Mouse (Mus musculus) liver, embryonic 14.5 days (tissue): ENCODE results near the gene Mrgpra2b. TPM values are rescaled to one million over a fixed set of nuclear protein-coding genes. Genes with fewer than 3 reads are reported as not detected.
"Not testable (repeated sequence)": the region's sequence is repeated elsewhere in the genome, so short reads cannot be mapped to it uniquely, and the experiment has no call there.

Experiments
- ATAC-seq: fragments of 200-750 bp; cut with Nextera tagmentation; 2 replicates; pipeline ENCODE4 v1.8.0; 2017; ENCODE audit warnings: moderate number of reproducible peaks, mild to moderate bottlenecking, moderate library complexity; ENCODE audit not compliant: insufficient read depth
- DNase-seq, 3 experiments: peaks; one replicate each; pipeline ENCODE4 v3.0.0-alpha.2; 2012 to 2013; ENCODE audit warnings: low read depth in 3 of 3, low spot score in 3 of 3
- H3K27ac ChIP-seq: fragments of 300-500 bp; sonication (generic); 2 replicates; pipeline ENCODE4 v1.5.1; 2014; ENCODE audit warnings: moderate library complexity, mild to moderate bottlenecking, control low read depth, inconsistent platforms
- H3K27me3 ChIP-seq: fragments of 300-500 bp; sonication (generic); 2 replicates; pipeline ENCODE4 v1.6.1; 2014; ENCODE audit warnings: mild to moderate bottlenecking, low read length, moderate library complexity; ENCODE audit not compliant: control insufficient read depth, insufficient read depth
- H3K36me3 ChIP-seq: fragments of 300-500 bp; sonication (generic); replicated peaks from 2 replicates; pipeline ENCODE4 v1.6.1; 2014; ENCODE audit warnings: low read depth; ENCODE audit not compliant: control insufficient read depth, insufficient read depth
- H3K4me1 ChIP-seq, 2 experiments: fragments of 200-500 bp in 1 of 2; fragments of 300-500 bp in 1 of 2; sonication (generic) in 1 of 2; replicated peaks; 2 replicates each; pipeline ENCODE4 v1.6.1; 2012 to 2014; ENCODE audit warnings: antibody characterized with exemption in 1 of 2, inconsistent platforms in 1 of 2, low read length in 1 of 2; ENCODE audit not compliant: control insufficient read depth in 2 of 2, insufficient read depth in 2 of 2
- H3K4me2 ChIP-seq: fragments of 300-500 bp; sonication (generic); 2 replicates; pipeline ENCODE4 v1.6.1; 2014; ENCODE audit warnings: low read depth, mild to moderate bottlenecking, control low read depth, moderate library complexity
- H3K4me3 ChIP-seq, 2 experiments: fragments of 200-500 bp in 1 of 2; fragments of 300-500 bp in 1 of 2; sonication (generic) in 1 of 2; 2 replicates each; pipeline ENCODE4 v1.5.1; 2012 to 2014; ENCODE audit warnings: low read depth in 2 of 2, low read length in 2 of 2, mild to moderate bottlenecking in 2 of 2, control low read depth in 1 of 2, inconsistent platforms in 1 of 2, moderate library complexity in 1 of 2; ENCODE audit not compliant: insufficient read depth in 1 of 2
- H3K9ac ChIP-seq: fragments of 300-500 bp; sonication (generic); replicated peaks from 2 replicates; pipeline ENCODE4 v1.6.1; 2014; ENCODE audit warnings: mild to moderate bottlenecking, control low read depth, moderate library complexity
- H3K9me3 ChIP-seq: fragments of 300-500 bp; sonication (generic); 2 replicates; pipeline ENCODE4 v1.6.1; 2016; ENCODE audit warnings: low read length, mixed read lengths; ENCODE audit not compliant: control insufficient read depth
- WGBS: fragments of 180-500 bp; shearing (Covaris S2); extraction: QIAGEN DNeasy Blood & Tissue Kit; methylation state at CpG from one replicate; pipeline ENCODE4 v1.1.7; 2014; ENCODE audit not compliant: insufficient replicate concordance; 5-methylcytosine and 5-hydroxymethylcytosine counted together
- polyA plus RNA-seq, 2 experiments: library from polyadenylated mRNA; depleted of rRNA in 1 of 2; stranded (reverse) in 1 of 2; unstranded in 1 of 2; fragments of >200 nt; fragmentation: Nextera tagmentation in 1 of 2; extraction: Ambion mirVana in 1 of 2; gene quantifications; 2 replicates each; pipeline versions ENCODE4 v1.2.1 to v1.2.3; 2012 to 2014

Mrgpra2b gene
- polyA plus RNA-seq, 2 experiments, result 0.64 to 0.90 TPM

DNA sequence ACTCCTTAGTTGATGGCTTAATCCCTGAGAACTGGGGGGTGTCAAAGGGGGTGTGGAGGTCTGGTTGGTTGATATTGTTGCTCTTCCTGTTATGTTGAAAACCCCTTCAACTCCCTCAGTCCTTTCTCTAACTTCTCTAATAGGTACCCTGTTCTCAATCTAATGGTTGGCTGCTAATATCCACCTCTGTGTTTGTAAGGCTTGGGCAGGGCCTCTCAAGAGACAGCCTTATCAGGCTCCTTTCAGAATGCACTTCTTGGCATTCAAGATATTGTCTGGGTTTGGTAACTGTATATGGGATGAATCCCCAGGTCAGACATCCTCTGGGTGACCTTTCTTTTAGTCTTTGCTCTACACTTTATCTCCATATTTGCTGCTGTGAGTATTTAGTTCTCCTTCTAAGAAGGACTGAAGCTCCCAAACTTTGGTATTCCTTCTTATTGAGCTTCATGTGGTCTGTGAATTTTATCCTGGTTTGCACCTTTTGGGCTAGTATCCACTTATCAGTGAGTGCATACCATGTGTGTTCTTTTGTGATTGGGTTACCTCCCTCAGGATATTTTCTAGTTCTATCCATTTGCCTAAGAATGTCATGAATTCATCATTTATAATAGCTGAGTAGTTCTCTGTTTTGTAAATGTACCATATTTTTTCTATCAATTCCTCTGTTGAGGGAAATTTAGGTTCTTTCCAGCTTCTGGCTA lies 63.2 kb downstream of the Mrgpra2b start:
- not testable (repeated sequence) for H3K4me1 ChIP-seq, ATAC-seq, H3K27ac ChIP-seq, H3K4me3 ChIP-seq, H3K9me3 ChIP-seq, H3K27me3 ChIP-seq, H3K4me2 ChIP-seq, H3K9ac ChIP-seq, DNase-seq, H3K36me3 ChIP-seq

DNA sequence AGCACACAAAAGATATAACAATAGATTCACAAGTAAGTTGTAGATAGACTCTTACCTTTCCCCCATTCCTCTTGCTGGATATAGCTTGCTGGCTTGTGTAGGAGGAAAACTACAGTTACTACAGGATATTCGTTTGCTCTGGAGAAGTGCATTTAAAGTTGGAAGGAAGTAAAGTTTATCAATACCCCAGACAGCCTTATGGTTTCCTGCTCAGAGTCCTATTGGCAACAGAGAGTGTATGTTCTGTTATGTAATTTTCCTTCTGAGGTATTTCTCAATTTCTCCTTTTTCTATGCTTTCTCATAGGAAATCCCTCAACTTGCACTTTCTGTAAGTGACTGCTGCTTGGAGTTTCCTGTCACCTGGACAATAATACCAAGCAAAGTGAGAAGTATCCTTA lies 76.6 kb downstream of the Mrgpra2b start, which contains the start of gene Mrgpra2a:
Gene Mrgpra2a, minus strand, starts transcription at position 125 of the 400 bp plus-strand sequence.
- not testable (repeated sequence) for ATAC-seq, H3K9ac ChIP-seq, H3K27me3 ChIP-seq, H3K4me2 ChIP-seq, H3K9me3 ChIP-seq, H3K36me3 ChIP-seq, H3K4me1 ChIP-seq, H3K4me3 ChIP-seq, H3K27ac ChIP-seq, DNase-seq
- no CpG with 5 or more reads among the region's 1 CpGs for WGBS

DNA sequence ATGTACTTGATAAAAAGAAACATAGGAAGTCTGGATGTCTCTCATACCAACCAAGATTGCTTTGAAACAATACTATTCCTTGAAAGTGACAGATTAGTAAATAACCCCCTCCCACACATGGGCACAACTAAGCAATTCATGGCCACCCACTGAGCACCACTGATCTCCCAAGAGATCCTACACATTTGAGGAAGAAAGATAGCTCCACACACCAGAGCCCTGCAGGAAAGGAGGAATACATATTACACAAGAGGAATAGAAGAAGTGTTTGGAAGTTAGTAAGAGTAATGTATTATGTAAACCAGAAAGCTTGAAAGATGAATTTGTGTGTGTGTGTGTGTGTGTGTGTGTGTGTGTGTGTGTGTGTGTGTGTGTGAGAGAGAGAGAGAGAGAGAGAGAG lies 82.9 kb downstream of the Mrgpra2b start:
- not testable (repeated sequence) for H3K27ac ChIP-seq, H3K9me3 ChIP-seq, H3K4me2 ChIP-seq, H3K4me3 ChIP-seq, H3K36me3 ChIP-seq, H3K27me3 ChIP-seq, DNase-seq, H3K4me1 ChIP-seq, ATAC-seq, H3K9ac ChIP-seq

DNA sequence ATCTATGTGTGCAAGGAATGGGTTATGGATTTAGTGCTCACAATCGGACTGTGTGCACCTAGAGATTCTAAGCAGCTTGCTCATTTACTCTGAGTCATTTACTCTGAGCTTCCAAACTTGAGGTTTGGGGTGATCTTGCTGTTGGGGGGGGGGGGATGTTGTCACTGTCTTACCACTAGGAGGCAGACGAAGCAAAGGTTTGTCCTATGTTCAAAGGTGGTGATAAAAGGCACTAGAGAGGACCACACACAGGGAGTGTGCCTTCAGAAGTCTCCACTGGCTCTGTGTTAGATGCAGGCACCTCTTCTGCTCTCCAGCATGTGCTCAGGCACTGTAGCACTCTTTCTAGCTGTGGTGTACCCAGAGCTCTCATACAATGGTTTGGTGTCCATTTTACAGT lies 92.2 kb downstream of the Mrgpra2b start:
- not testable (repeated sequence) for H3K27me3 ChIP-seq, H3K4me1 ChIP-seq, H3K36me3 ChIP-seq, DNase-seq, H3K9me3 ChIP-seq, H3K4me3 ChIP-seq, H3K9ac ChIP-seq, H3K4me2 ChIP-seq, H3K27ac ChIP-seq, ATAC-seq
- 12% methylated on average over 1 of the region's 2 CpGs for WGBS

DNA sequence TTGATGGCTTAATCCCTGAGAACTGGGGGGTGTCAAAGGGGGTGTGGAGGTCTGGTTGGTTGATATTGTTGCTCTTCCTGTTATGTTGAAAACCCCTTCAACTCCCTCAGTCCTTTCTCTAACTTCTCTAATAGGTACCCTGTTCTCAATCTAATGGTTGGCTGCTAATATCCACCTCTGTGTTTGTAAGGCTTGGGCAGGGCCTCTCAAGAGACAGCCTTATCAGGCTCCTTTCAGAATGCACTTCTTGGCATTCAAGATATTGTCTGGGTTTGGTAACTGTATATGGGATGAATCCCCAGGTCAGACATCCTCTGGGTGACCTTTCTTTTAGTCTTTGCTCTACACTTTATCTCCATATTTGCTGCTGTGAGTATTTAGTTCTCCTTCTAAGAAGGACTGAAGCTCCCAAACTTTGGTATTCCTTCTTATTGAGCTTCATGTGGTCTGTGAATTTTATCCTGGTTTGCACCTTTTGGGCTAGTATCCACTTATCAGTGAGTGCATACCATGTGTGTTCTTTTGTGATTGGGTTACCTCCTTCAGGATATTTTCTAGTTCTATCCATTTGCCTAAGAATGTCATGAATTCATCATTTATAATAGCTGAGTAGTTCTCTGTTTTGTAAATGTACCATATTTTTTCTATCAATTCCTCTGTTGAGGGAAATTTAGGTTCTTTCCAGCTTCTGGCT lies 100.7 kb downstream of the Mrgpra2b start:
- H3K4me3 ChIP-seq, H3K4me1 ChIP-seq, H3K9ac ChIP-seq, H3K36me3 ChIP-seq, H3K27me3 ChIP-seq, H3K4me2 ChIP-seq, ATAC-seq, DNase-seq, H3K27ac ChIP-seq, H3K9me3 ChIP-seq: not testable (repeated sequence)

Other genes starting within 250 kb of the Mrgpra2b start
- gene Mrgpra1, start 174.6 kb downstream of the Mrgpra2b start, polyA plus RNA-seq (2012; rRNA removed), result not detected in 2 replicates
- not detected in 2 replicates for gene Mrgpra1, start 174.6 kb downstream of the Mrgpra2b start, polyA plus RNA-seq (2014; fragmentation: Nextera tagmentation; extraction: Ambion mirVana)
- 0.17 and 0.27 TPM in 2 replicates for gene Mrgpra2a, start 76.7 kb downstream of the Mrgpra2b start, polyA plus RNA-seq (2012; rRNA removed)
- gene Mrgpra2a, start 76.7 kb downstream of the Mrgpra2b start, polyA plus RNA-seq (2014; fragmentation: Nextera tagmentation; extraction: Ambion mirVana), result 0.44 and 0.65 TPM in 2 replicates
- not detected in 2 replicates for gene Mrgpra3, start 72.5 kb upstream of the Mrgpra2b start, polyA plus RNA-seq (2012; rRNA removed)
- not detected in 2 replicates for gene Mrgpra3, start 72.5 kb upstream of the Mrgpra2b start, polyA plus RNA-seq (2014; fragmentation: Nextera tagmentation; extraction: Ambion mirVana)